ENCODE assay signal across 15 mouse cellular contexts in genomic region chr15:78042706-78043105, GRCm38 (mm10).
"Had no signal": no experiment of that assay in that cellular context is flagged by ENCODE, and none has a peak within 500 bp of the region (broad histone marks: within the 10 kb centered on the region; RNA-seq: fewer than 3 reads in every experiment).

No protein-coding gene starts in this region.

- H3K36me3 ChIP-seq: midbrain, embryonic 13.5 days; midbrain, embryonic 15.5 days; neural tube, embryonic 12.5 days; stomach, embryonic 15.5 days had no signal

- H3K4me1 ChIP-seq: megakaryocyte, embryonic 14.5 days; neural tube, embryonic 12.5 days; stomach, embryonic 15.5 days had no signal

- H3K4me2 ChIP-seq: lung, embryonic 14.5 days; midbrain, embryonic 11.5 days; midbrain, embryonic 13.5 days; midbrain, embryonic 15.5 days; neural tube, embryonic 12.5 days; stomach, embryonic 15.5 days had no signal

- DNase-seq: lung, embryonic 14.5 days; lung, postnatal 14 days; lung, postnatal 36 days; right cerebral cortex, postnatal 14 days; thymus, adult 2 months; thymus, postnatal 25 days; thymus, postnatal 4 days had no signal

- H3K27me3 ChIP-seq: midbrain, embryonic 13.5 days; midbrain, embryonic 15.5 days; neural tube, embryonic 12.5 days; stomach, embryonic 15.5 days had no signal

- H3K4me3 ChIP-seq: megakaryocyte, embryonic 14.5 days; midbrain, embryonic 13.5 days; midbrain, embryonic 15.5 days; neural tube, embryonic 12.5 days; stomach, embryonic 15.5 days had no signal

- H3K9ac ChIP-seq: lung, embryonic 14.5 days; midbrain, embryonic 13.5 days; midbrain, embryonic 15.5 days; neural tube, embryonic 12.5 days; stomach, embryonic 15.5 days had no signal

- ATAC-seq: midbrain, embryonic 13.5 days; midbrain, embryonic 15.5 days had no signal

- H3K9me3 ChIP-seq: megakaryocyte, embryonic 14.5 days; midbrain, embryonic 13.5 days; midbrain, embryonic 15.5 days; neural tube, embryonic 12.5 days; stomach, embryonic 15.5 days had no signal

- H3K27ac ChIP-seq: macrophage; midbrain, embryonic 13.5 days; midbrain, embryonic 15.5 days; neural tube, embryonic 12.5 days; stomach, embryonic 15.5 days; stomach, postnatal 0 days had no signal
